Mouse (Mus musculus) left cerebral cortex, postnatal 10 days (tissue): ENCODE data around the gene Kri1. TPM values are rescaled to one million over a fixed set of nuclear protein-coding genes. Genes with fewer than 3 reads are reported as not detected.

Source experiments
- DNase-seq, 2 experiments: peaks; one replicate each; pipeline ENCODE4 v3.0.0; 2021 to 2022; ENCODE audit warnings: low spot score in 2 of 2, mixed read lengths in 1 of 2; ENCODE audit errors: extremely low spot score in 1 of 2
- intact Hi-C: fragments of 180-260 bp; cut with DNase I; formaldehyde crosslinking; loops from one replicate; pipeline ENCODE4 v1.15.1; 2025
- total RNA-seq, 2 experiments: library from RNA; stranded (reverse); gene quantifications; 2 replicates each; pipeline ENCODE4 v1.2.3; 2021

Kri1 gene
- total RNA-seq, 2 experiments from 2014 or later: 34.4 to 39.4 TPM

DNA sequence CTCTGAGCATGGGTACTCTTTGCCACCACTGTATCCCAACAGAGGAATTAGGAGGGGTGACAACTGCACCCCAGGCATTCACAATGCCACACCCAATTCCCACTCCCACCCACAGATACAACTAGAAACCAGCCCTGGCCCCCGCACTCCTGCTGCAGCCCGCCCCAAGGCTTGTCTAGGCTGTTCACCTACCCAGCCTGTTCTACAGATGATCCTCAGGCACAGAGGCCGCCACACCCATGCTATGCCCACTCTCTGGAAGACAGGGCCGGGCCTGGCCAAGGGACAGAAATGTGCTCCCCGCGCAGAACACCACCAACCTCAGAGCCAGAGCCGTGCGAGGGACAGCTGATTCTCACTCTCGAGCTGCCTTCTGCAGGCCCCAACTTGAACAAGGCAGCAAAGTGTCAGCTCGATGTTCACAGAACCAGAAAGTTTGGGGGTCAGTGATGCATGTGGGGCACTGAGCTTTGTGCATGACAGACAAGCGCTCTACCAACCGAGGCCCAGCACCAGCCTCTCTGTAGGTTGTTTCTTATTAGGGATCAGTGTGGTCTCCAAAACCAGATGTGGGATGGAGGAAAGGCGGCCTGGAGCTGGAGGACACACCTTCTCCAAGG, 36.5 kb downstream of the Kri1 start:
- intact Hi-C loops: no loop called here
- DNase-seq: no peak

DNA sequence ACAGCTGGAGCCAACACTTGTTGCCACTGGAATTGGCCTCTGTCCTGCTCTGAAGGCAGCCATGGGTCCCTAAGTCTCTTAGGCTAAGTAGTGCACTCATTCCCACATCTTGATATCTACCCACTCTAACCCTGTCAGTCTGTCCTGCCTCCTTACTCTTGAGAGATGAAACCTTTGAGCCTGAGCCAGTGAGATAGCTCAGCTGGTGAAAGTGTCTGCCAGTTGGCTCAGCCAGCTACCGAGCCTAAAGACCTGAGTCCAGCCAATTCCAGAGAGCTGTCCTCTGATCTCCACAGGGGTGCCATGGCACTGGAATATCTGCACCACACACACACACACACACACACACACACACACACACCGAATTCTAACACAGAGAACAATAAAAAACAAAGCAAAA, 37.3 kb downstream of the Kri1 start:
- DNase-seq: no peak
- intact Hi-C loops: no loop called here

DNA sequence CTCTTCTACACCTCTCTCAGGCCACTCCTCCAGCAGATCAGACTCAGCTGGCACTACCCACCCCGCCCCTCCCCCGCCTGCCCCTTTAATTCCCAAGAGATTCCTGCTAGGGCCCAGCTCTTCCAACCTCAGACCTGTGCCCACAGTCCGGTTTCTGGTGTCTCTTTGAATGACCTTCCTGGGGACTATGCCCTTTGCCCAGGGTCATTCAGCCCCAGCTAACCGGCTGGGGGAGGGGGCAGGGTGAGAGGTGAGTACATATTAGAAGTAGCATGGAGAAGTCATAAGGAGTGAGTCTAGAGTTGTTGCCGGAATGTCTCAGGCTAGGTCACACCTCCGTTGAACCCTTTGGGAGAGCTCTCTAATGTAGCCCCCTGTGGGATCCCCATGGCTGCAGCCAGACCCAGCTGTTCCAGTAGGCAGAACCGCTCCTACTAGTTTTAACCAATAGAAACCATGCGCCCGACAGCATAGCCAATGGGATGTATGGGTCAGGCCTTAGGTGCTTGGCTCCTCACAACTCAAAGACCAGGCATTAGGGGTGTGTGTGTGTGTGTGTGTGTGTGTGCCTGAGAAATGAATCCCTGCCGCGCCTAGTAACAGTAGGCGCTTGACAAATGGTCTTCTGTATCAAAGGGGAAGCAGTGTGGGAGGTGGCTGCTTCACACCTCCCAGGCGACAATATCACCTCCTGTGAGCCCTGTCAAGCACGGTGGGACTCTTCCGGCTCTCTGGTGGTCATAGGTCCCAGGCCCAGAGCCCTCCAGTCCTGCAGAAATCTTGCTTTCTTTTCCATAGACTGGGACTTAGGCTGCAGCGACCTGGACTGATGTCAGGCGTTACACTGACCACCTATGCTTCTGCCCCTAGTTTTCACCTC, 37.9 kb downstream of the Kri1 start:
- intact Hi-C loops: no loop called here
- DNase-seq: no peak

DNA sequence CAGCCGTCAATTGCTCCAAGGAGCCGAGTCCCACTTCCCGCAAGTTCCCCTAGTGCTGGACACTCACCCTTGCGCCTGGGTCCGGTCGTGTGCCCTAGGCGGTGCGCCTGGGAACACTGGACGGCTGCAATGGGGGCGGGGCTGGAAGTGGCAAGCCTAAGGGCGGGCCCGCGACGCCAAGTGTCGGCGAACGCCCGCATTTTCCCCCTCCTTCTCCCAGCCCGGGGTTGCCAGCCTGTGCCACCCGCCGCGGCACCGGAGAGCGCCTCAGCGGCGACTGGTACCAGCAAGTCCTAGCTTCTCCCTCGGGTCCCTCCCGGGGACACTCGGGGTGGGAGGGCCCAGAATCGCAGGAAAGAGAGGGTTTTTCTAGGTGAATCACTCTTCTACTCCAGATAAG, 39.4 kb downstream of the Kri1 start, which contains the start of gene S1pr5:
TSS of gene S1pr5 (minus strand) at position 118 of the 400 bp plus-strand sequence.
- DNase-seq: no peak
- intact Hi-C loops: no loop called here

DNA sequence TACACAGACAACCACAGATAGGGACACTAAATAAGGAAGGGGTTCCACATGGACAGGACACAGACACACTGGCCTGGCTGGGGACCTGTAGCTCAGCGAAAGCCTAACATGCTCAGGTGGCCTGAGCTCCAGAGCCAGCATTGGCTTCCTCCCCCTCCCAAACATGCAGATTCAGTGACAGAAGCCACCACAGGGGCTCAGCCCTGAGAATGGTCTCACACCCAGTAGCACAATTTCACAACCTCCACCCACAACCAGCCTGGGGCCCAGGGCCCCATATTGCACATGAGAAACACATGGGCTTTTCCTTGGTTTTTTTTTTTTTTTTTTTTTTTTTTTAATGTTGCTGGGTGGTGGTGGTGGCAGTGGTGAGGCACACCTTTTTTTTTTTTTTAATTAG, 41.4 kb downstream of the Kri1 start:
- intact Hi-C loops: no loop called here
- no peak for DNase-seq

DNA sequence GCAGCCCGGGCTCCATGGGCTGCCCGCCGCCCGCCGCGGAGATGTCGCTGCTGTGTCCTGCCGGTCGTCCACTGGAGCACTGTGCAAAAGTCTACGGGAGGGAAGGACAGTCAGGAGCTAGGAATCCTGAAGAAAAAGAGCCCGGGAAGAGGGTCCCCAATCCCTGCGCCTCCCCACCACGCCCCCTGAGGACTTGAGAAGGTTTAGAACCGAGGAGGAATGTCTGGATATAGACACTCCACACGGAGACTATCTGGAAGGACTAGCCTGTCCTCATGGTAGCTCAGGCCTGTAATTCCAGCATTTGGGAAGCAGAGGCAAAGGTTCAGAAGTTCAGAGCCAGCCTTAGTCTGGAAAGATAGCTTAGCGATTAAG, 42.7 kb downstream of the Kri1 start:
- intact Hi-C loops: no loop called here

DNA sequence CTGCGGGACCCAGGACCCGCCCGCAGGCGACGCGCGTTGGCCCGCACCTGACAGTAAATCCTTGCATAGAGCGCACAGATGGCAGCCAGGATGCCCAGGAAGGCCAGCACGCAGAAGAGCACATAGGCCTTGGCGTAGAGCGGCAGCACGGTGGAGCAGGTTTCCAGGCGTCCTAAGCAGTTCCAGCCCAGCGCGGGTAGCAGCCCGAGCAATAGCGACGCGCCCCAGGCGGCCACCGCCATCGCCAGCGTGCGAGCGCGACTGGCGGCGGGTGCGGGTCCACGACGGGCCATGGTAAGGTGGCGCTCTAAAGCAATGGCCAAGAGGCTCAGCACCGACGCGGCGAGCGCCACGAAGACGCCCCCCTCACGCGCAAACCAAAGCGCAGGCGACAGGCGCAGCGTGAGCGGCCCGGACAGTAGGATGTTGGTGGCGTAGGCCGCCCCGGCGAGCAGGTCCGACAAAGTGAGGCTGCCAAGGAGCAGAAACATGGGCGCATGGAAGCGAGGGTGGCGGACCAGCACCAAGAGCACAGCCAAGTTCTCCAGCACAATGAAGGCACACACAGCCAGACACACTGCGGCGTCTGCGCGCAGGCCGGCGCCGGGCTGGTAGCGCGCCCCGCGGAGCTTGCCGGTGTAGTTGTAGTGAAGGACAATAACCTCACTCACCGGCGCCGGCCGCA, 43.2 kb downstream of the Kri1 start:
- intact Hi-C loops: no loop called here

More for the DNA sequence above, 42.7 kb downstream of the Kri1 start:
- no peak for DNase-seq

DNA sequence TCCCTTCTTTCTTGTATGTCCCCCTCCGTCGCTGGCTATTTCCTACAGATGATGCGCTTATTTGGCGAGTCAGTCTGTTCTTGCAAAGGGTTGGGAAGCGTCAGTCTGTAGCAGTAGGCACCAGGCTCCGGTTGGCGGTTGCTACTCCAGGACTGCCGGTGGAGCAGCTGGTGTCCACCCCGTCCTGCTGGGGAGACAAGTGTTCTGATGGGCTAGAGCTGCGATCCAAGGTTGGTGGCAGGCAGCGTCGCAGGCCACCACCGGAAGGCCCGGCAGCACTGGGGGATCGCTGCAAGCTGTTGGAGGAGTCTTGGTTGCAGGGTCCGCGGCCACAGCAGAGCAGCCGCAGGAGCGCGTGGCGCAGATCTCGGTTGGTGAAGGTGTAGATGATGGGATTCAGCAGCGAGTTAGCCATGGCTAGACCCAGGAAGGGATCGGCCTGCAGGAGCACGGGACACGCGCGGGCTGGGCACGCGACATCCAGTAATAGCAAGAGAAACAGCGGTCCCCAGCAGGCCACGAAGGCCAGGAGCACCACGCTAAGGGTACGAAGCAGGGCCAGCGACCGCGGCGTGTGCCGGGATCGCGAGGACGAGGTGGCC, 43.8 kb downstream of the Kri1 start:
- DNase-seq: no peak
- intact Hi-C loops: no loop called here

More for the DNA sequence above, 43.2 kb downstream of the Kri1 start:
- no peak for DNase-seq

DNA sequence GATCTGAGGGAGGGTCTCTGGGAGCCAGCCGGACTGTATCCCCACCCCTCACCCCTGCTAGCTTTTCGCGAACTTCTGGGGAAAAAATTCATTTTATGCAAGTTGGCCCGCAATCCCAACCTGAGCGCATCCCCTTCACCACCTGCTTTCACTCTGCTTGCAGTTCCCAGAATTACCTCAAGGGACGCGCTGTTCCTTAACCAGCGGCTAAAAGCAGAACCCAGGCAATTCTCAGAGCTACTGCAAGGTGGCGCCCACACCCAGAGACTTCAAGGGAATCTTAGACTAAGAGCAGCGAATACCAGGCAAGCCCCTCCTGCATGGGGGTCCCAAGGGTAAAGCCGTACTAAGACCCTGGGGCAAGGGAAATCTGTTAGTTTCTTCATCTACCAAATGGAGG, 46.4 kb downstream of the Kri1 start:
- DNase-seq: peak; percentile 65 to 87
- intact Hi-C loops: no loop called here

DNA sequence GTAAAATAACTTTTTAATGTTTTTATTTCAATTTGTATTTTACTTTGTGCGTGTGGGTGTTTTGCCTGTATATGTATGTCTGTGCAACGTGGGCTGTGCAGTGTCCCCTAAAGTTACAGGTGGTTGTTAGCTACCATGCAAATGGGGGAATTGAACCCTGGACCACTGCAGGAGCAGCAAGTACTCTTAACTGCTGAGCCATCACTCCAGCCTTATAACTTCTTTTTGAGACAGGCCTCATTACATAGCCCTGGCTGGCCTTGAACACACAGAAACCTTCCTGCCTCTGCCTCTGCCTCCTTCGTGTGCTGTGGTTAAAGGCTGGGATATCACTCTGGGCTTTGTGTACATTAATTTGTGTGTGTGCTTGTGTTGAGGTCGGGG, 48.3 kb downstream of the Kri1 start:
- intact Hi-C loops: no loop called here
- DNase-seq: no peak

DNA sequence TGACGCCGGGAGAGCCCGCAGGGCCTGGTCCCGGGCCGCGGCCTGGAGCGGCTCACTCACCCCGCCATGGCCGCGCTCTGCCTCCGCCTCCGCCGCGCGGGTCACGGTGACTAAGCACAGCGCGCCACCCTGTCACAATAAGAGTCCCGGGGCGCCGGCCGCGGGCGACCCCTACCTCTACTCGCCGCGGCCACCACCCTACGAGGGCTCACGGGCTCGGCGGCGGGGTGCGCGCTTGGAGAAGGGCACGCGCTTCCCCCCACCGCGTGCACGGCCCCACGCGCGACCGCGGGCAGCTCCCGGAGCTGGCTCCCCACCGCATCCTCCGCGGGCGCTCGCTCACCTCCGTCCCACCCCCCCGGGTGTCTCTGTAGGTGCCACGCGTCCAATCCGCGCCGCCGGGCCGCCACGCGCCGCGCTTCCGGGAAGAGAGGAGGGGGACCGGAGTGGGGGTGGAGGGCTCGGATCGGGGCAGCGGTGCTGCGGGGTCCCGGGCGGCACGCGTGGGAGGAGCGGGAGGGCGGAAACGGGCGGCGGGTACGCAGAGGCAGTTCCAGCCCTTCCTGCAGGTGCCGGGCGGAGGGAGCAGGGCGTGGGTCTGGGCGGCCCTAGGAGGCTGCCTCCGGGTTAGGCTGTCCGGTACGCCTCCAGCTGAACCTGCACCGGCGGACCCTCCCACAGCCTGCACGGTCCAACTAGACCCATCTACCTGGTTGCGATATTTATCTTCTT, 48.9 kb downstream of the Kri1 start, which contains the start of gene Keap1:
TSS of gene Keap1 (minus strand) at position 629 of the 732 bp plus-strand sequence.
- intact Hi-C loops: no loop called here
- DNase-seq: peak in 1 of 2 experiments; percentile 88

DNA sequence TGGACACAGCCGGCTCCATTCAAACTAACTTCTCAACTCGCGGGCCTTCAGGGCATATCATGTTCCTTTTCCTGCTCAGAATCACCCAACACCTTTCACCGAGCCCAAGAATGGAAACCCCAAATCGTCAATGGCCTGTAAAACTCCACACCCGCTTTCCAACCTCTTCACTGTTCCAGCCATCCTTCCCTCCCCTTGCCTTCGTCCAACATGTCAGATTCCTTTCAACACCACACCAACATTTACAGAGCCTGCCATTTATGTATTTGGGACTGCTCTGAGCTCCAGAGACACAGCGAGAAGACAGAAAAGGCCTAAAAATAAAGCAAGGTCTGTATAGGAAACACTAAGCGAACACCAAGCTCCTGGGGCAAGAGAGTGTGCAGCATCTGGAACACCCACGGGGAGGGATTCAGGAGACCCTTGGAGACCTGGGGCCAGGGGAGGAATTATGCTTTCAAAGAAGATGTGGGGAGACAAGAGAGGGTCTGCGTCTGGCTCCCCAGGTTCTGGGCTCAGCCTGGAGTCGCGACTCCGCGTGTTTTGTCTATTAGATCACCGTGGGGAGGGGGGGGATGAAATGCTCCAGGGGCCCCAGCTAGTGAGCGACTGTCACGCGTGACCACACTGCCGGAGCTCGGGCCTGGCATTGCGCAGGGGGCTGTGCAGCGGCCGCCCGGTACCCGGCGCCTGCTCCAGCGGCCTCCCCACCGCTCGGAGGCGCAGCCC, 49.6 kb downstream of the Kri1 start:
- intact Hi-C loops: no loop called here
- DNase-seq: no peak

DNA sequence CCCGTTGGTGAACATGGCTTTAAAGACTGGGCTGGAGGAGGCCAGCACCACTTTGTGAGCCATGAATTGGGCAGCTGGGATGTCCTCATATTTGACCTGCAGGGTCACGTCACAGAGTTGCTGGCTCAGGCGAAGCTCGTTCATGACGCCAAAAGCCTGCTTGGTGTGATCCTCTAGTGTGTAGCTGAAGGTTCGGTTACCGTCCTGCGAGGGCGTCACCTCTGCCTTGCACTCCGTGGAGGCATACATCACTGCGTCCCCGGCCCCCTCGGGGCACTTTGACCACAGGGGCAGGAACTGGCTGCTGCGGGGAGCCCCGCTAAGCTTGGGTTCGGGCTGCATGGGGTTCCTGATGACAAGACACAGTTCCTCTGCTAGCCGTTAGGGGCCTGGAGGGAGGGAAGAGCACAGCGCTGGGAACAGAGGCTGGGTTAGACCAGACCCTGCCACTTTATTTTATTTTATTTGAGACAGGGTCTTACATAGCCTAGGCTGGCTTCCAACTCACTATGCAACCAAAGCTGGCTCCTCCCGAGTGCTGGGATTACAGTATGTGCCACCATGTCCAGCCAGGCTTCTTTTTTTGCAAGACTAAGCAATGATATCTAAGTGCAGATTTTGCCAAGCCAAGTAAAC, 50.3 kb downstream of the Kri1 start:
- DNase-seq: peak in 1 of 2 experiments; percentile 57
- intact Hi-C loops: no loop called here

DNA sequence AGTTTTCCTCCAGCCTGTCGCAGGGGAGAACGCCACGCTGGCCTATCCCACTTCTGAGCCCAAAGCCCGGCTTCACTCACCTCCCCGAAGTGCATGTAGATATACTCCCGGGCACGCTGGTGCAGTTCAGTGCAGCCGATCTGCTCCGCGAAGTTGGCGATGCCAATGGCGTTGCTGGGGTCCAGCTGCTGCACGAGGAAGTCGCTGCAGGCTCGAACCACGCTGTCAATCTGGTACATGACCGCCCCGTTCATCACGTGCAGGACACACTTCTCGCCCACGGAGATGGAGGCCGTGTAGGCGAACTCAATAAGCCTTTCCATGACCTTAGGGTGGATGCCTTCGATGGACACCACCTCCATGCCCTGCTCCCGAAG, 50.8 kb downstream of the Kri1 start:
- intact Hi-C loops: no loop called here
- DNase-seq: no peak

DNA sequence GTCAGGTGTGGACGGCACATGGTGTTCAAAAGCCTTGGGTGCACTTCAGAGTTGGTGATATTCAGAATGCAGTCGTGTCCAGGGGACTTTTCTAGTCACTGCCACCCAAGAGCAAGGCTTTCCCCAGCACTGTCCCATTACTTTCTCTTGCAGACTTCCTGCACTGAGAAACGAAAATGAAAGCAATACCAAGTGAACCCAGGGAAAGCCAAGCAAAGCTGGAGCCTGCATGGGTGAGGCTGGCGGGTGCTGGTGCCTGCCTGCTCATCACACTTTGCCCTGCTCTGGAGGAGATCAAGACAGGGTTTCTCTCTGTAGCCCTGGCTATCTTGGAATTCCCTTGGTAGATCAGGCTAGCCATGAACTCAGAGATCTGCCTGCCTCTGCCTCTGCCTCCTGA, 52.4 kb downstream of the Kri1 start:
- intact Hi-C loops: no loop called here
- no peak for DNase-seq

DNA sequence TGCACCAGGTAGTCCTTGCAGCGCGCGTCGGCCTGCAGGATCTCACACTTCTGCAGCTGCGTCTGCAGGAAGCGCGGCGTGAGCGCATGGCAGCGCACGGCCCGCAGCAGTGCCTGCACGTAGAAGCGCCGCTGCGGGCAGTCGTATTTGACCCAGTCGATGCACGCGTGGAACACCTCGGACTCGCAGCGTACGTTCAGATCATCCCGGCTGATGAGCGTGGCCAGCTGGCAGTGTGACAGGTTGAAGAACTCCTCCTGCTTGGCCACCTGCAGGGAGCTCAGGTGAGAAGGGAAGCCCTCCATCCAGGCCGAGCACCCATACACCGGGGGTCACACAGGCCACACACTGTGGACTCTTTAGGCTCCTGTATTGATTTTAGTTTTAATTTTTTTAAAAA, 54.0 kb downstream of the Kri1 start:
- DNase-seq: no peak
- intact Hi-C loops: no loop called here

DNA sequence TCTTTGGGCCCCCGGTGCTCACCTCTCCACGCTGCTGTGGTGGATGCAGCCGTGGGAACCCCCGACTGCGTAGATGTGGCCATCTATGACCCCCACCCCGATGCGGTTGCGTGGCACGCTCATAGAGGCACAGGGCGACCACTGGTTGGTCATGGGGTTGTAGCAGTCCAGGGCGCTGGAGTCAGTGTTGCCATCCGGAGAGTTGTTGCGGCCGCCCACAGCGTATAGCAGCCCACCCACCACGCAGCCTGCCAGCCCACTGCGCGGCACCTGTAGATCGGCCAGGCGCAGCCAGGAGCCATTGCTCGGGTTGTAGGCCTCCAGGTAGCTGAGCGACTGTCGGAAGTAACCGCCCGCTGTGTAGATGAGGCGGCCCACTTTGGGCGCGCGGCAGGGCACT, 54.4 kb downstream of the Kri1 start:
- no peak for DNase-seq
- intact Hi-C loops: no loop called here

DNA sequence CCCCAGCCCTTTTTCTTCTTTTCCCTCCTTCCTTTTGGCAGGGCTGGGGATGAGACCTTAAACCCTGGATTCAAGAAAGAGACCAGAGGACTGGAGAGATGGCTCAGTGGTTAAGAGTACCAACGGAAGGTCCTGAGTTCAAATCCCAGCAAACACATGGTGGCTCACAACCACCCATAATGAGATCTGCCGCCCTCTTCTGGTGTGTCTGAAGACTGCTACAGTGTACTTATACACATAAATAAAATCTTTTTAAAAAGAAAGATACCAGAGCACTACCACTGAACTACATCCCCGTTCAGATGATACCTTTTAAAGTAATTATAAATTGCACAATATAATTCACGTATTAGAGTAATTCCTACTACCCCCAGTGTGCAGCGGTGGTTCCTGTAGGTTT, 54.9 kb downstream of the Kri1 start:
- DNase-seq: no peak
- intact Hi-C loops: no loop called here
